Mouse (Mus musculus) MEL (cell line): ENCODE results near the gene Rcc1. TPM values are rescaled to one million over a fixed set of nuclear protein-coding genes. Genes with fewer than 3 reads are reported as not detected.

Experiments used
- DNase-seq: peaks from one replicate; pipeline ENCODE4 v3.0.0; 2011; ENCODE audit warnings: low read depth, low spot score
- H3K27ac ChIP-seq: 2 replicates; pipeline ENCODE4 v1.5.1; 2012; ENCODE audit warnings: low read depth, mild to moderate bottlenecking, control low read depth, low read length, moderate library complexity; ENCODE audit not compliant: control insufficient read depth
- H3K27me3 ChIP-seq, 2 experiments: fragments of 150-350 bp in 1 of 2; sonication (generic) in 1 of 2; 2 replicates each; pipeline ENCODE4 v1.6.1; 2012; ENCODE audit warnings: low read length in 2 of 2, mild to moderate bottlenecking in 2 of 2, improper control_type of control experiment in 1 of 2, moderate library complexity in 1 of 2; ENCODE audit not compliant: insufficient read depth in 2 of 2, control insufficient read depth in 1 of 2
- H3K36me3 ChIP-seq, 2 experiments: 2 replicates each; pipeline ENCODE4 v1.6.1; 2012 to 2014; ENCODE audit warnings: low read length in 2 of 2, improper control_type of control experiment in 1 of 2, inconsistent platforms in 1 of 2, mild to moderate bottlenecking in 1 of 2; ENCODE audit not compliant: insufficient read depth in 2 of 2, control insufficient read depth in 1 of 2
- H3K4me1 ChIP-seq, 2 experiments: fragments of 150-350 bp in 1 of 2; sonication (generic) in 1 of 2; 2 replicates each; pipeline ENCODE4 v1.6.1; 2012; ENCODE audit warnings: low read length in 2 of 2, improper control_type of control experiment in 1 of 2, mild to moderate bottlenecking in 1 of 2; ENCODE audit not compliant: insufficient read depth in 2 of 2, control insufficient read depth in 1 of 2
- H3K4me3 ChIP-seq, 2 experiments: fragments of 150-350 bp in 1 of 2; sonication (generic) in 1 of 2; 2 replicates each; pipeline ENCODE4 v1.5.1; 2012; ENCODE audit warnings: low read depth in 2 of 2, low read length in 2 of 2, mild to moderate bottlenecking in 2 of 2, moderate library complexity in 2 of 2, control low read depth in 1 of 2, improper control_type of control experiment in 1 of 2; ENCODE audit not compliant: control insufficient read depth in 1 of 2, insufficient read depth in 1 of 2
- H3K79me2 ChIP-seq: 2 replicates; pipeline ENCODE4 v1.6.1; 2012; ENCODE audit warnings: mild to moderate bottlenecking, low read length, moderate library complexity; ENCODE audit not compliant: control insufficient read depth, poor library complexity, insufficient read depth
- H3K9ac ChIP-seq: 2 replicates; pipeline ENCODE4 v1.6.1; 2012; ENCODE audit warnings: low read depth, mild to moderate bottlenecking, control low read depth, low read length, moderate library complexity; ENCODE audit not compliant: control insufficient read depth, poor library complexity, severe bottlenecking
- H3K9me3 ChIP-seq: fragments of 150-350 bp; sonication (generic); replicated peaks from 2 replicates; pipeline ENCODE4 v1.6.1; 2012; ENCODE audit warnings: mild to moderate bottlenecking, low read length, improper control_type of control experiment, moderate library complexity; ENCODE audit not compliant: insufficient read depth
- CHD1 ChIP-seq: IDR thresholded peaks from 2 replicates; pipeline ENCODE4 v1.6.1; 2012; ENCODE audit warnings: low read depth, mild to moderate bottlenecking, inconsistent platforms, low read length, improper control_type of control experiment
- CTCF ChIP-seq, 3 experiments: IDR thresholded peaks in 2 of 3; conservative IDR thresholded peaks in 1 of 3; 2 replicates each; pipeline ENCODE4 v1.5.1; 2011 to 2012; ENCODE audit warnings: low read length in 3 of 3, low read depth in 2 of 3, mild to moderate bottlenecking in 2 of 3, improper control_type of control experiment in 1 of 3, inconsistent platforms in 1 of 3, mixed read lengths in 1 of 3, moderate library complexity in 1 of 3; ENCODE audit not compliant: control insufficient read depth in 1 of 3, insufficient read depth in 1 of 3, poor library complexity in 1 of 3, severe bottlenecking in 1 of 3
- ELF1 ChIP-seq: IDR thresholded peaks from 2 replicates; pipeline ENCODE4 v1.6.1; 2014; ENCODE audit warnings: low read depth, mild to moderate bottlenecking, inconsistent platforms, low read length, improper control_type of control experiment, moderate library complexity
- EP300 ChIP-seq, 2 experiments: IDR thresholded peaks; 2 replicates each; pipeline ENCODE4 v1.6.1; 2011; ENCODE audit warnings: improper control_type of control experiment in 2 of 2, low read length in 2 of 2, low read depth in 1 of 2, mild to moderate bottlenecking in 1 of 2
- ETS1 ChIP-seq: IDR thresholded peaks from 2 replicates; pipeline ENCODE4 v1.6.1; 2012; ENCODE audit warnings: low read depth, mild to moderate bottlenecking, inconsistent platforms, low read length, improper control_type of control experiment, moderate library complexity
- GATA1 ChIP-seq: IDR thresholded peaks from 2 replicates; pipeline ENCODE4 v1.6.1; 2011; ENCODE audit warnings: low read depth, low read length, improper control_type of control experiment
- HCFC1 ChIP-seq: IDR thresholded peaks from 2 replicates; pipeline ENCODE4 v1.6.1; 2012; ENCODE audit warnings: low read depth, mild to moderate bottlenecking, inconsistent platforms, low read length, improper control_type of control experiment, moderate library complexity
- JUND ChIP-seq: IDR thresholded peaks from 2 replicates; pipeline ENCODE4 v1.6.1; 2011; ENCODE audit warnings: low read depth, mild to moderate bottlenecking, improper control_type of control experiment, low read length
- MAFK ChIP-seq: IDR thresholded peaks from 2 replicates; pipeline ENCODE4 v1.6.1; 2011; ENCODE audit warnings: low read depth, mild to moderate bottlenecking, low read length, improper control_type of control experiment, borderline replicate concordance
- MAZ ChIP-seq: IDR thresholded peaks from 2 replicates; pipeline ENCODE4 v1.6.1; 2012; ENCODE audit warnings: low read depth, mild to moderate bottlenecking, inconsistent platforms, low read length, improper control_type of control experiment
- MXI1 ChIP-seq: IDR thresholded peaks from 2 replicates; pipeline ENCODE4 v1.6.1; 2011; ENCODE audit warnings: mild to moderate bottlenecking, low read depth, low read length, improper control_type of control experiment
- MYC ChIP-seq: IDR thresholded peaks from 2 replicates; pipeline ENCODE4 v1.6.1; 2011; ENCODE audit warnings: low read depth, mild to moderate bottlenecking, low read length, improper control_type of control experiment, moderate library complexity
- NELFE ChIP-seq: IDR thresholded peaks from 2 replicates; pipeline ENCODE4 v1.6.1; 2011; ENCODE audit warnings: low read depth, low read length, improper control_type of control experiment
- POLR2A ChIP-seq, 2 experiments: IDR thresholded peaks; 2 replicates each; pipeline ENCODE4 v1.6.1; 2011 to 2012; ENCODE audit warnings: low read length in 2 of 2, mild to moderate bottlenecking in 2 of 2, control low read depth in 1 of 2, improper control_type of control experiment in 1 of 2, low read depth in 1 of 2, moderate library complexity in 1 of 2; ENCODE audit not compliant: control insufficient read depth in 1 of 2, insufficient read depth in 1 of 2, poor library complexity in 1 of 2
- POLR2AphosphoS2 ChIP-seq: IDR thresholded peaks from 2 replicates; pipeline ENCODE4 v1.6.1; 2011; ENCODE audit warnings: low read length, improper control_type of control experiment
- POLR2AphosphoS5 ChIP-seq: IDR thresholded peaks from 2 replicates; pipeline ENCODE4 v1.6.1; 2012; ENCODE audit warnings: low read depth, borderline replicate concordance, mild to moderate bottlenecking, inconsistent platforms, low read length, moderate library complexity, mixed read lengths
- RAD21 ChIP-seq: IDR thresholded peaks from 2 replicates; pipeline ENCODE4 v1.6.1; 2011; ENCODE audit warnings: mild to moderate bottlenecking, low read depth, low read length, improper control_type of control experiment
- RCOR1 ChIP-seq: IDR thresholded peaks from 2 replicates; pipeline ENCODE4 v1.6.1; 2012; ENCODE audit warnings: low read depth, mild to moderate bottlenecking, inconsistent platforms, low read length, improper control_type of control experiment
- SIN3A ChIP-seq: IDR thresholded peaks from 2 replicates; pipeline ENCODE4 v1.6.1; 2012; ENCODE audit warnings: low read length, improper control_type of control experiment, inconsistent platforms
- SMC3 ChIP-seq: IDR thresholded peaks from 2 replicates; pipeline ENCODE4 v1.6.1; 2011; ENCODE audit warnings: low read depth, low read length, improper control_type of control experiment
- TAL1 ChIP-seq: IDR thresholded peaks from 2 replicates; pipeline ENCODE4 v1.6.1; 2012; ENCODE audit warnings: mild to moderate bottlenecking, inconsistent platforms, low read length, moderate library complexity, mixed read lengths
- TBP ChIP-seq: IDR thresholded peaks from 2 replicates; pipeline ENCODE4 v1.8.0; 2011; ENCODE audit warnings: low read depth, low read length, improper control_type of control experiment
- TCF12 ChIP-seq: IDR thresholded peaks from 2 replicates; pipeline ENCODE4 v1.6.1; 2014; ENCODE audit warnings: low read depth, mild to moderate bottlenecking, inconsistent platforms, low read length, improper control_type of control experiment, moderate library complexity
- ZMIZ1 ChIP-seq: IDR thresholded peaks from 2 replicates; pipeline ENCODE4 v1.6.1; 2012; ENCODE audit warnings: low read depth, mild to moderate bottlenecking, inconsistent platforms, low read length, improper control_type of control experiment, moderate library complexity
- polyA plus RNA-seq, 2 experiments: library from polyadenylated mRNA; stranded (reverse) in 1 of 2; unstranded in 1 of 2; fragments of >175 nt in 1 of 2; fragments of >200 nt in 1 of 2; gene quantifications; 2 replicates each; pipeline versions ENCODE4 v1.2.1 to v1.2.4; 2012; ENCODE audit warnings: low replicate concordance in 2 of 2, low read depth in 1 of 2; ENCODE audit not compliant: insufficient read length in 2 of 2, insufficient read depth in 1 of 2, missing spikeins in 1 of 2
- total RNA-seq: library from RNA; depleted of rRNA; stranded (reverse); fragments of 300-350 nt; gene quantifications from 2 replicates; pipeline ENCODE4 v1.2.3, GENCODE M21; 2012

Gene Rcc1
- total and polyA plus RNA-seq, 3 experiments, result 83.6 to 186 (median 147) TPM

- peaks cover 35% of the 10 kb centered on the region for H3K79me2 ChIP-seq
- H3K27me3 ChIP-seq, result no peaks in the 10 kb centered on the region
- TF ChIP-seq NELFE (peak; percentile 77), SIN3A (peak; percentile 74), POLR2A (IDR thresholded peaks at IDR 0.05; ENCODE audit: control insufficient read depth in 1 of 2, insufficient read depth in 1 of 2, low read depth in 1 of 2, low read length in 2 of 2, poor library complexity in 1 of 2) (peak; percentile 53 to 91; a peak in 3 of 4 replicates), MAFK (no peak), ZMIZ1 (peak; percentile 64), SMC3 (no peak), GATA1 (peak; percentile 73), RCOR1 (peak; percentile 44; the same call in 1 of the 2 replicates), CHD1 (peak; percentile 73; the same call in 1 of the 2 replicates), TAL1 (no peak), JUND (peak; percentile 96), MXI1 (peak; percentile 87), MAZ (peak; percentile 49; the same call in 1 of the 2 replicates), EP300 (IDR thresholded peaks at IDR 0.05; ENCODE audit: low read depth in 1 of 2, low read length in 2 of 2) (peak; percentile 35 to 64; a peak in 3 of 4 replicates), RAD21 (no peak), POLR2AphosphoS2 (peak; percentile 75; the same call in 1 of the 2 replicates), TBP (peak; percentile 84), ETS1 (peak; percentile 58), HCFC1 (0 out of 2 replicates have a peak, but pooled peaks have one; percentile 39), POLR2AphosphoS5 (no peak), CTCF (IDR thresholded peaks at IDR 0.05 in 2 of 3, conservative IDR thresholded peaks at IDR 0.05 in 1 of 3; ENCODE audit: control insufficient read depth in 1 of 3, insufficient read depth in 1 of 3, low read depth in 2 of 3, low read length in 3 of 3, poor library complexity in 1 of 3, severe bottlenecking in 1 of 3) (no peak), TCF12 (peak; percentile 27; the same call in 1 of the 2 replicates), ELF1 (peak; percentile 69; the same call in 1 of the 2 replicates), MYC (no peak)
- TF ChIP-seq, all 39 proteins: peak for 17
- Histone ChIP-seq H3K27ac (peak overlapping the region; percentile 75), H3K4me3 (peak overlapping the region; percentile 60 to 75), H3K9me3 (no peaks in the 10 kb centered on the region), H3K9ac (peak overlapping the region; percentile 62), H3K4me1 (peaks cover 0 to 14% of the 10 kb centered on the region in 2 experiments; a peak in 3 of 4 replicates), H3K36me3 (peaks cover 0 to 22% of the 10 kb centered on the region in 2 experiments; a peak in 3 of 4 replicates)
- DNase-seq, result peak; percentile 89
Measured at GRCm38 (mm10) chr4:132398045-132398774, 44.8 kb upstream of the Rcc1 start.
